Mouse (Mus musculus) C2C12 (cell line): ENCODE measurements around the gene Kat2a.

Source experiments
- CTCF ChIP-seq: IDR thresholded peaks from one replicate; pipeline ENCODE4 v1.5.1; 2011; ENCODE audit not compliant: control insufficient read depth, insufficient read depth, insufficient read length
- FOSL1 ChIP-seq: IDR thresholded peaks from one replicate; pipeline ENCODE4 v1.8.0; 2011; ENCODE audit warnings: mild to moderate bottlenecking, low read length; ENCODE audit not compliant: poor library complexity, insufficient read depth, severe bottlenecking
- MAX ChIP-seq: IDR thresholded peaks from one replicate; pipeline ENCODE4 v1.6.1; 2011; ENCODE audit warnings: mild to moderate bottlenecking, control low read depth
- MYOD1 ChIP-seq: IDR thresholded peaks from one replicate; pipeline ENCODE4 v1.6.1; 2011; ENCODE audit warnings: low read depth; ENCODE audit not compliant: control insufficient read depth, insufficient read length
- MYOG ChIP-seq: IDR thresholded peaks from one replicate; pipeline ENCODE4 v1.6.1; 2011; ENCODE audit not compliant: control insufficient read depth, insufficient read length; ENCODE audit errors: extremely low read depth
- USF1 ChIP-seq: IDR thresholded peaks from one replicate; pipeline ENCODE4 v1.6.1; 2011; ENCODE audit warnings: low read depth, mild to moderate bottlenecking, control low read depth, moderate library complexity

GRCm38 (mm10) chr11:100757566-100757965 is 45.3 kb upstream of the Kat2a start:
- no peak for TF ChIP-seq USF1
- no peak for TF ChIP-seq CTCF
- no peak for TF ChIP-seq MYOD1
- no peak for TF ChIP-seq MAX
- TF ChIP-seq MYOG: no peak
- TF ChIP-seq FOSL1: no peak
